Mouse (Mus musculus) lung, adult 2 months (tissue): Measurements from ENCODE around the gene Tmeff1. TPM values are rescaled to one million over a fixed set of nuclear protein-coding genes. Genes with fewer than 3 reads are reported as not detected.

Experiments
- DNase-seq: peaks from one replicate; pipeline ENCODE4 v3.0.0; 2022
- H3K4me1 ChIP-seq: fragments of 200-500 bp; 2 replicates; pipeline ENCODE4 v1.6.1; 2011; ENCODE audit warnings: low read length; ENCODE audit not compliant: control insufficient read depth, insufficient read depth
- H3K4me3 ChIP-seq: fragments of 200-500 bp; replicated peaks from 2 replicates; pipeline ENCODE3; 2011; ENCODE audit warnings: low read depth, mild to moderate bottlenecking, control low read depth, low read length; ENCODE audit errors: extremely low read depth
- CTCF ChIP-seq: fragments of 200-500 bp; IDR thresholded peaks from 2 replicates; pipeline ENCODE4 v1.5.1; 2011; ENCODE audit warnings: mild to moderate bottlenecking, low read length, control low read depth; ENCODE audit not compliant: insufficient read depth
- POLR2A ChIP-seq: fragments of 200-500 bp; IDR thresholded peaks from 2 replicates; pipeline ENCODE4 v1.6.1; 2011; ENCODE audit warnings: low read depth, mild to moderate bottlenecking, control low read depth, low read length, borderline replicate concordance; ENCODE audit errors: extremely low read depth
- WGBS: fragments of 180-500 bp; shearing (Covaris S2); methylation state at CpG from one replicate; pipeline ENCODE4 v1.1.7; 2018; 5-methylcytosine and 5-hydroxymethylcytosine counted together
- polyA plus RNA-seq: library from polyadenylated mRNA; depleted of rRNA; stranded (reverse); fragments of >200 nt; gene quantifications from 2 replicates; pipeline ENCODE4 v1.2.3, GENCODE M21; 2012

Tmeff1 gene
- polyA plus RNA-seq, 1 experiment = 20.8 TPM

DNA sequence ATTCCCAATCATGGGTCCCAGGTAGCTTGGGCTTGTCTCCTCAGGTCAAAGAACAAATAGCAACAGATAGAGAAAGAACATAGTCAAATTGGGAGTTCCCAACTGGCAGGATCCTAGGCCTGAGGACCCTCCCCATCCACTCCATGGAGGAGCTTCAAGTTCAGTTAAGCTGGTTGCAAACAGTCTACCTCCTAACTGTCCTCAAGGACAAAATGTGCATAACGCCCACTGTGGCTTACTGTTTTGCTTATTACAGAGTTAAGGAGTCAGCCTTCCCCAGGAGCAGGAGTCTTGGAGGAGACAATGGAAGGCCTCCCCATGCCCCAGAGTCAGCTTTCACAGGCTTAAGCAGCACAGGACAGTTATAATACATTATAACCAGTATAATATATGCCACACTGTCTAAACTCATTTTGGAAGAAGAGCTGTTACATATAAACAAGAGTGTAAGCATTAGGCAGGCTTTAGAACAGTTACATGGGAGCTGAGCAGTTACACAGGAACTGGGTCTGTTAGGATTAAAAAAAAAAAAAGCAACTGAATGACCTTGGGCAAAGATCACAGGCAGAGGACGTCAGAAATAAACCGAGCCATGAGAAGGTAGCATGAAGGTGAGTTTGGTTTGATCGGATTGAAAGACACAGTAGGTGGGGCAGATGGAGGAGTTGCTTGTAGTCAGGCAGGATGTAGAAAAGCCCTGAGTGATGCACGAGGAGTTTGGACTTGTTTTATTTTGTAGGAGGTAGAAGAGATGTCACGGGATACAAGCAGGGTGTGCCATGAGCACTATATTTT lies 41.7 kb upstream of the Tmeff1 start:
- TF ChIP-seq CTCF (no peak), POLR2A (no peak)
- DNase-seq = no peak
- Histone ChIP-seq H3K4me1 (peaks cover 7% of the 10 kb centered on the region), H3K4me3 (no peak overlapping the region)
- WGBS = 72% methylated on average over 6 of the region's 6 CpGs

DNA sequence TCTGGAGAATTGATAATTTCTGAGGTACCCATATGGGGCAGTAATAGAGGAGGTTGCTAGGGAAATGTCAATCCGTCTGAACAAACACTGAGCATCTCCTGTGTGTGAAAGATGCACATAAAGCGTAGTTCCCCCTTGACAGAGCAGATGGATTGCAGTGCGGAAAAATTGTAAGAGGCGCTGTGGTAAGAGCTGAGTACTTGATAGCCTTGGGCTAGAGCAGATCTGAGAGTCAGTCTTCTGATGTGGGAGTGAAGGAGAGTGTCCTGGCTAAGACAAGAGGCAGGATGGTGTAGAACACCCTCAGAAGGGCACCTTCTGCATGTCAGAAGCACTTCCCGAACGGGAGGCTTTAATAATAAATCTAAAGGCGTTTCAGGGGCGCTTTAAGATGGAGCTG lies 40.8 kb upstream of the Tmeff1 start:
- Histone ChIP-seq H3K4me3 (no peak overlapping the region), H3K4me1 (peaks cover 7% of the 10 kb centered on the region)
- no peak for TF ChIP-seq POLR2A
- WGBS = 88% methylated on average over 8 of the region's 8 CpGs
- DNase-seq = no peak

DNA sequence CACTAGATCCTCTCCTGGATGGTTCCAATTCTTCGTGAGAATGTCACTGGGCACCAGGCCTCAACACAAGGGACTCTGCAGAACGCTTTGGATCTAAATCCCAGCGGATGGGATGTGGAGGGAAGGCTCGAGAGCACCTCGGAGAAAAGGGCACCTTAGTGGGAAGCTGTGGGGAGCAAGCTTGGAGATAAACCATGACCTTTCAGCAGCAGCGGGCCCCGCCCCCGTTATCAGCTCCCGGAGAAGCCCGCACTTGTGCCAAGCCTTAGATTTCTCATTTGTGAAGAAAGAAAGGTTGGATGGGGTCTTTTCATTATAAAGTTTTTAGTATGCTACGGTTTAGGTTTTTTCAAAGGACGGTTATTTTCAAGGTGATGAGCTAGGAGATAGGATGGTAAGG lies 39.0 kb upstream of the Tmeff1 start:
- peaks cover 7% of the 10 kb centered on the region for H3K4me1 ChIP-seq
- TF ChIP-seq CTCF (no peak), POLR2A (no peak)
- no peak overlapping the region for H3K4me3 ChIP-seq
- 62% methylated on average over 12 of the region's 12 CpGs for WGBS
- no peak for DNase-seq

DNA sequence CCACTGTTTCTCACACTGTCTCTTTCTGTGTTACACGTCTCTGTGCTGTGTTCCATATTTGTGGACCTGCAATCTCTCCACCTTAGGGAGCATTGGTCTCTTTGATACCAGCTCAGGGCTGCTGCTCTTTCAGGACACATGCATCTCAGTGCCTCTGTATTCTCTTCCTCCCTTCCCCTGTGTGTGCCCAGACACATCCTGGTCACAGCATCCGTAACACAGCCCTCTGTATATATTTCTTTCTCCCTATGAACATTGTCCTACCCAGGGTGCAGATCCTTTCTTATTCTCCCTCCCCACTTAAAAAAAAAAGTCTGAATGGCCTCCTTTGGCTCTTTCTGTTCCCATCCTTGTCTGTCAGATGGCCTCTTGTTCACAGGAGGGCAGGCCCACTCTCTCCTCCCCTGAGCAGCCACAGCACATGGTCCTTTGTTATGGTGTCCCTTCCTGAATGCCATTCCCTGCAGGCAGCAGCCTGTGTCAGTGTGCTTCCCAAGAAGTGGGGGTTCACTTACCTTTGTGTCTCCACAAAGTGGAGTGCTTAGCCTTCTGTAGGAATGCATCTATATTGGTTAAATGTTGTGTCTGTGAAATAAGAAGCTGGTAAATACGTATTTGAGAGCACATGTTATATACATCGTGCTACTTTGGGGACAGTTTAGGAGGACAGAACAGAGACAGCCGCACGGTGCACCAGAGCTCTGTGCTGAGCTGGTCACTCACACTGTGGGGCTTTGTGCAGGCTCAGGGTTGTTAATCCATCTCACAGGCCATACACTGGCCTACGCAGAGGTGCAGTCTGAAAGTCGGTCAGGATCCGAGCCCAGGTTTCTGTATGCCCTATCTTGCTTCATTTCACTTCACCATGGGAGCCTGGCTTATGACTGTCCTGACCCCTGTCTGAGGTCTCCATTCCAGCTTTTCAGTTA lies 38.1 kb upstream of the Tmeff1 start:
- Histone ChIP-seq H3K4me3 (no peak overlapping the region), H3K4me1 (peaks cover 2% of the 10 kb centered on the region; the same call in 1 of the 2 replicates)
- no peak for DNase-seq
- TF ChIP-seq POLR2A (no peak), CTCF (no peak)
- WGBS = 90% methylated on average over 9 of the region's 9 CpGs

DNA sequence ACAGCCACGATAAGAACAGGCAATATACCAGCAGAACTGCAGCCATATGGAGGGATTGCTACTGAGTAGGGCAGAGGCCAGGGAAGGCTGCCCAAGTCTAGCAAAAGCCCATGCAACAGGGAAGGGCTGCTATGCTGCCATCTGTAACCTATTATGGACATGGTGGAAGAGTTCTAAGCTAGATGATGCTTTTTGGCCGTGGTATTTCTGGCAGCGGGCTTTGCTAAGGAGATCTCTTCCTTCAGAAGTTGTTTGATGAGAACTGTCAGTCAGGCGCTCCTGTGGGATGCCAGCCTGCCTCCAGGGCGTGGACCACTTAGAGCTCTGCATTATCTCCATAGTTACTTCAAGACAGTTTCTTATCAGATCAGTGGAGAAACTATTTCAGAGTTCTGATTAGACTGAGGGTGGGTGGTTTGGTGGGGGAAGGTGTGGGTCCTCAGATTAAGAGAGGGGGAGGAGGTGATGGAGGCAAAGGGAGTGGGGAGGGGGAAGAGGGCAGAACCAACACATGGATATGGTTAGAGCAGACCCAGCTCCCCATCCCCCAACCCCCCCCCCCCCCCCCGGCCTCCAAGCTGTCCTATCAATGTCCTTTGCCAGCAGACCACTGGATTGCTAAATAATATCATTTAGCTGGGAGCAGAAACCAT lies 36.5 kb upstream of the Tmeff1 start:
- Histone ChIP-seq H3K4me1 (peaks cover 4% of the 10 kb centered on the region; the same call in 1 of the 2 replicates), H3K4me3 (no peak overlapping the region)
- TF ChIP-seq POLR2A = no peak
- no peak for TF ChIP-seq CTCF
- DNase-seq = no peak
- WGBS = 58% methylated on average over 6 of the region's 6 CpGs

DNA sequence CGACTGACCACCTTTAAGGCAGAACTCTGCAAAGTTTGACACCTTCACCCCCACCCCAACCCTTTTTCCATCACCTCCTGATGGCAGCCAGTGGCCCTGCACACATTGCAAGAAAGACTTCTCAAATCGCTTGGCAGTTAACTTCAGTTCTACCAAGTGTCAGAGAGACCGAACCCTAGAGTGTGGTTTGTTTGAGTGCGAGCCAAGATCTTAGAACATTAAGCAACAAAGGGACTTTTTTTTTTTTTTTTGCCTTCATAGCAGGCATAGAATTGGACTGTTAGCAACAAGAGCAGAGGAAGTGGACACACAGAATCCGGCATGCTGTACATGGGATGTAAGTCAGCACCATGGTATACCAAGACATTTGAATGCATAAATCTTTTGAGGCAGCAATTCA lies 35.3 kb upstream of the Tmeff1 start:
- DNase-seq = no peak
- H3K4me3 ChIP-seq = no peak overlapping the region
- WGBS = 32% methylated on average over 5 of the region's 5 CpGs
- H3K4me1 ChIP-seq = peaks cover 4% of the 10 kb centered on the region; the same call in 1 of the 2 replicates
- TF ChIP-seq CTCF (no peak), POLR2A (no peak)

DNA sequence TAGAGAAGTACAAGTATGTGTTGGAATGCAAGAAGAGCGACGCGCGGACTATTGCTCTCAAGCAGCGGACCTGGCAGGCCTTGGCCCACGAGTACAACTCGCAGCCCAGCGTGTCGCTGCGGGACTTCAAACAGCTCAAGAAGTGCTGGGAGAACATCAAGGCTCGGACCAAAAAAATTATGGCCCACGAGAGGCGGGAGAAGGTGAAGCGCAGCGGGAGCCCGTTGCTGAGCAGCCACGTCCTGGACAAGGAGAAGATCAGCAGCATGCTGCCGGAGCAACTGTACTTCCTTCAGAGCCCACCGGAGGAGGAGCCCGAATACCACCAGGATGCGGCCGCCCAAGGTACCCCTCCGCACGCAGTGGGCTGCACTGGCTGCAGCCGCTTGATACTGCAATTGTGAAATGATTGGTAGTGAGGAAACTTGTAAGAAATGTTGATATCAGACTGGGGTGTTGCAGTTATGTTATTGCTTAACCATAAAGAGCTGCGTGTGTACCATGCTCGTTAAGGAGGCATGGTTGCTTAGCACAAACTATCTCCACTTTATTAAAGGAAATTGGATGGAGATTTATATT lies 32.4 kb upstream of the Tmeff1 start:
- no peak for TF ChIP-seq CTCF
- no peak for TF ChIP-seq POLR2A
- WGBS = 83% methylated on average over 27 of the region's 27 CpGs
- no peak for DNase-seq
- peaks cover 4% of the 10 kb centered on the region; the same call in 1 of the 2 replicates for H3K4me1 ChIP-seq
- H3K4me3 ChIP-seq = no peak overlapping the region

DNA sequence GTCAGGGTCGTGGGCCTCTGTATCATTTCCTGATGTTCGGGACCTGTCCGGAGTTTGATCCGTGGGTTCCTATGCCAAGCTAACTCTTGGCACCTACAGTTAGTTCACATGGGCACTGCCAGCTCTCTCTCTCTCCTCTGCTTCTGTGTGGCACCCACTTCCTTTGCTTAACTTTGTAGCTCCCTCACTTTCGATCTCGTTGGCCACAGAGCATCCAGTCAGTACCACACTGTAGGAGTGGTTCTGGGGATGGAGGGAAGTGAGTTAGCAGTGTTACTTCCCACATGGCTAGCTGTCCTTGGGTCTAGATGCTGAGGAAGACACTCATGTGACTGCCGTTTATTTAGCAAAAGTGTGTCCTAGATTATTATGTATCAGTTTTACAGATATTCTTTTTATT lies 30.8 kb upstream of the Tmeff1 start:
- 51% methylated on average over 7 of the region's 7 CpGs for whole genome bisulfite sequencing
- no peak overlapping the region for H3K4me3 ChIP-seq

DNA sequence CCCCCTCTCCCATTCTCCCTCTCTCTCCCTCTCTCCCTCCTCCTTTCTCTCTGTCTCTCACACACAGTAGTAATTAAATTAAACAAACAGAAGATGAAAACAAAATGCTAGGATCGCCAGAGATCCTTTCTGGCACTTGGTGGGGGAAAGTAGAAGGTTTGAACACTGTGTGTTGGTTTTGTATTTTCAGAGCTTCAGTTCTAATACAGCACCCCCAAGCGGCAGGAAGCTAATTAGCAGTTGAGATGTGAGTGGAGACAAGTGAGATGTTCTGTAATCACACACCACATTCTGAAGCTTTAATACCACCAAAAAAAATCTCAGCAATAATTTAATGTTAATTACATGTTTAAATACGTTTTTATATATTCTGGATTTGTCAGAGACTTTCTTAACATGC lies 29.2 kb upstream of the Tmeff1 start:
- peak; percentile 38; the same call in 1 of the 2 replicates for TF ChIP-seq CTCF
- no peak for TF ChIP-seq POLR2A
- no peak overlapping the region for H3K4me3 ChIP-seq
- H3K4me1 ChIP-seq = peaks cover 4% of the 10 kb centered on the region; the same call in 1 of the 2 replicates
- DNase-seq = peak; percentile 45
- WGBS = 16% methylated on average over 3 of the region's 3 CpGs

More for the DNA sequence above, 30.8 kb upstream of the Tmeff1 start:
- peaks cover 4% of the 10 kb centered on the region; the same call in 1 of the 2 replicates for H3K4me1 ChIP-seq
- TF ChIP-seq CTCF (no peak), POLR2A (no peak)
- DNase-seq = no peak
